Mouse (Mus musculus): ENCODE results near the gene Son.

DNA sequence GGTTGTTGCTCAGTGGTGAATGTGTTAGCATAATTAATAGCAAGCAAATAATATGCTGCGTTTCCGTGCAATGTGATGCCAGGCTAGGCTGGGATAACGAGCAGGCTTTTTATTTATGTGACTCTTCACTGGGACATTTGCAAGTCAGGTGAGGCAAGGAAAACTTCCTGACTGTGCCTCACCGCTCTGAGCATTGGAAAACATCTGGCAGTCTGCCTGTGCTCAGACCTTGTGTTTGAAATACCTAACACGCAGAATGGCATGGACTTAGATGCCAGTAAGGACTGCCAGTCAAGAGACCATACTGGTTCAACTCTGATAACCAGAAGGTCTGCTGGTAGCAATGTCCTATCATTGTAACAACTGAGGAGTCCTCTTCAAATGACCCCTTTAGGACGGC lies 42.1 kb upstream of the Son start:
- TF ChIP-seq POLR2A (IDR thresholded peaks at IDR 0.05; ENCODE audit: insufficient read depth, low read length) (no peak), CTCF (IDR thresholded peaks at IDR 0.05; ENCODE audit: low read depth, low read length) (no peak), EP300 (IDR thresholded peaks at IDR 0.05; ENCODE audit: insufficient read depth, low read depth, low read length) (no peak)
